Mouse (Mus musculus) ovary, postnatal 14 days (tissue): ENCODE data around the gene Icmt.

Experiments
- DNase-seq: peaks from one replicate; pipeline ENCODE4 v3.0.0; 2022; ENCODE audit warnings: low spot score

The Icmt gene

GRCm38 (mm10) chr4:152274681-152275131 is 22.3 kb upstream of the Icmt start:
- no peak for DNase-seq

GRCm38 (mm10) chr4:152276389-152277347 is 20.4 kb upstream of the Icmt start:
- no peak for DNase-seq

- DNase-seq: no peak
Measured at GRCm38 (mm10) chr4:152277916-152278315, 19.1 kb upstream of the Icmt start.

GRCm38 (mm10) chr4:152278986-152279385 is 18.0 kb upstream of the Icmt start:
- DNase-seq: no peak

- DNase-seq: no peak
Measured at GRCm38 (mm10) chr4:152281601-152282000, 15.4 kb upstream of the Icmt start.

- no peak for DNase-seq
Measured at GRCm38 (mm10) chr4:152282721-152283120, 14.3 kb upstream of the Icmt start.

- DNase-seq: peak; percentile 78
Measured at GRCm38 (mm10) chr4:152283186-152283950, 13.7 kb upstream of the Icmt start.

GRCm38 (mm10) chr4:152285505-152285904 is 11.5 kb upstream of the Icmt start:
- DNase-seq: no peak

- DNase-seq: no peak
Measured at GRCm38 (mm10) chr4:152286183-152286582, 10.8 kb upstream of the Icmt start.

- DNase-seq: no peak
Measured at GRCm38 (mm10) chr4:152286887-152287286, 10.1 kb upstream of the Icmt start.

GRCm38 (mm10) chr4:152287317-152288120 is 9.5 kb upstream of the Icmt start:
- no peak for DNase-seq

GRCm38 (mm10) chr4:152288398-152288945 is 8.6 kb upstream of the Icmt start:
- DNase-seq: no peak

GRCm38 (mm10) chr4:152290385-152290784 is 6.6 kb upstream of the Icmt start:
- no peak for DNase-seq

- DNase-seq: no peak
Measured at GRCm38 (mm10) chr4:152290991-152291390, 6.0 kb upstream of the Icmt start.

- no peak for DNase-seq
Measured at GRCm38 (mm10) chr4:152291562-152291961, 5.5 kb upstream of the Icmt start, which contains the start of gene Hes3. Hes3 (minus strand) TSS chr4:152291662.

- no peak for DNase-seq
Measured at GRCm38 (mm10) chr4:152292102-152292765, 4.8 kb upstream of the Icmt start.

- no peak for DNase-seq
Measured at GRCm38 (mm10) chr4:152294188-152294929, 2.7 kb upstream of the Icmt start.

- DNase-seq: no peak
Measured at GRCm38 (mm10) chr4:152295916-152296315, 1.1 kb upstream of the Icmt start.

- DNase-seq: no peak
Measured at GRCm38 (mm10) chr4:152296371-152296770, 656 bp upstream of the Icmt start.

GRCm38 (mm10) chr4:152298836-152299235 is 1.8 kb downstream of the Icmt start:
- DNase-seq: no peak
